Mouse (Mus musculus): ENCODE results near the gene Jade2. TPM values are rescaled to one million over a fixed set of nuclear protein-coding genes. Genes with fewer than 3 reads are reported as not detected.
A peak's percentile ranks its signal among the peaks of the same experiment; 100 is the strongest.

Gene Jade2
- total and polyA plus RNA-seq, 2 experiments from 2014 or later: 0.56 to 3.3 TPM

GRCm38 (mm10) chr11:51823271-51823670, 34.2 kb downstream of the Jade2 start:
- DNase-seq: no peak
- TF ChIP-seq CTCF (IDR thresholded peaks at IDR 0.05; ENCODE audit: low read depth): no peak
- no peak overlapping the region for H3K4me2 ChIP-seq (ENCODE audit: low read depth)
- H3K27ac ChIP-seq (ENCODE audit: low read depth, low read length): no peak overlapping the region
- no peaks in the 10 kb centered on the region for H3K4me1 ChIP-seq (ENCODE audit: insufficient read depth)
- no peaks in the 10 kb centered on the region for H3K9me3 ChIP-seq (ENCODE audit: low read length)
- no peaks in the 10 kb centered on the region for H3K27me3 ChIP-seq (ENCODE audit: insufficient read depth, low read length)
- ATAC-seq: peak; percentile 23; the same call in 1 of the 2 replicates
- 0 out of 2 replicates have a peak, but pooled peaks cover 4% of the 10 kb centered on the region for H3K36me3 ChIP-seq (ENCODE audit: insufficient read depth)
- WGBS: 71% methylated on average over 11 of the region's 11 CpGs
- no peak overlapping the region for H3K9ac ChIP-seq
- no peak overlapping the region for H3K4me3 ChIP-seq (ENCODE audit: low read depth, low read length)

- 44% methylated on average over 4 of the region's 4 CpGs for WGBS
- H3K36me3 ChIP-seq (ENCODE audit: insufficient read depth): 0 out of 2 replicates have a peak, but pooled peaks cover 4% of the 10 kb centered on the region
- TF ChIP-seq CTCF (IDR thresholded peaks at IDR 0.05; ENCODE audit: low read depth): no peak
- ATAC-seq (no peak), DNase-seq (no peak)
- H3K4me3 ChIP-seq (ENCODE audit: low read depth, low read length): no peak overlapping the region
- H3K9ac ChIP-seq: no peak overlapping the region
- H3K27me3 ChIP-seq (ENCODE audit: insufficient read depth, low read length): no peaks in the 10 kb centered on the region
- H3K9me3 ChIP-seq (ENCODE audit: low read length): no peaks in the 10 kb centered on the region
- H3K4me2 ChIP-seq (ENCODE audit: low read depth): no peak overlapping the region
- H3K27ac ChIP-seq (ENCODE audit: low read depth, low read length): no peak overlapping the region
- H3K4me1 ChIP-seq (ENCODE audit: insufficient read depth): no peaks in the 10 kb centered on the region
Observed at GRCm38 (mm10) chr11:51822736-51823135, 34.7 kb downstream of the Jade2 start.

GRCm38 (mm10) chr11:51820861-51821260, 36.6 kb downstream of the Jade2 start:
- no peaks in the 10 kb centered on the region for H3K9me3 ChIP-seq (ENCODE audit: low read length)
- H3K27ac ChIP-seq (ENCODE audit: low read depth, low read length): no peak overlapping the region
- 39% methylated on average over 11 of the region's 11 CpGs for WGBS
- H3K4me1 ChIP-seq (ENCODE audit: insufficient read depth): no peaks in the 10 kb centered on the region
- 0 out of 2 replicates have a peak, but pooled peaks cover 4% of the 10 kb centered on the region for H3K36me3 ChIP-seq (ENCODE audit: insufficient read depth)
- ATAC-seq (no peak), DNase-seq (peak; percentile 75)
- H3K9ac ChIP-seq: no peak overlapping the region
- no peak overlapping the region for H3K4me2 ChIP-seq (ENCODE audit: low read depth)
- no peak overlapping the region for H3K4me3 ChIP-seq (ENCODE audit: low read depth, low read length)
- peak; percentile 83 for TF ChIP-seq CTCF (IDR thresholded peaks at IDR 0.05; ENCODE audit: low read depth)
- H3K27me3 ChIP-seq (ENCODE audit: insufficient read depth, low read length): no peaks in the 10 kb centered on the region

- WGBS: 72% methylated on average over 3 of the region's 3 CpGs
- H3K4me1 ChIP-seq (ENCODE audit: insufficient read depth): no peaks in the 10 kb centered on the region
- DNase-seq: peak; percentile 32
Observed at GRCm38 (mm10) chr11:51819964-51820363, 37.5 kb downstream of the Jade2 start.

GRCm38 (mm10) chr11:51818837-51819236, 38.6 kb downstream of the Jade2 start:
- no peak for ATAC-seq
- no peaks in the 10 kb centered on the region for H3K4me1 ChIP-seq (ENCODE audit: insufficient read depth)
- TF ChIP-seq CTCF (IDR thresholded peaks at IDR 0.05; ENCODE audit: low read depth): no peak
- H3K36me3 ChIP-seq (ENCODE audit: insufficient read depth): no peaks in the 10 kb centered on the region
- no peak for DNase-seq
- no peaks in the 10 kb centered on the region for H3K27me3 ChIP-seq (ENCODE audit: insufficient read depth, low read length)
- H3K9ac ChIP-seq: no peak overlapping the region
- no peaks in the 10 kb centered on the region for H3K9me3 ChIP-seq (ENCODE audit: low read length)
- H3K4me2 ChIP-seq (ENCODE audit: low read depth): no peak overlapping the region
- 85% methylated on average over 4 of the region's 4 CpGs for WGBS
- no peak overlapping the region for H3K4me3 ChIP-seq (ENCODE audit: low read depth, low read length)
- H3K27ac ChIP-seq (ENCODE audit: low read depth, low read length): no peak overlapping the region

More at GRCm38 (mm10) chr11:51819964-51820363, 37.5 kb downstream of the Jade2 start:
- peak; percentile 45 for TF ChIP-seq CTCF (IDR thresholded peaks at IDR 0.05; ENCODE audit: low read depth)
- H3K4me2 ChIP-seq (ENCODE audit: low read depth): no peak overlapping the region
- ATAC-seq: no peak
- no peaks in the 10 kb centered on the region for H3K9me3 ChIP-seq (ENCODE audit: low read length)
- no peak overlapping the region for H3K27ac ChIP-seq (ENCODE audit: low read depth, low read length)
- H3K4me3 ChIP-seq (ENCODE audit: low read depth, low read length): no peak overlapping the region
- no peaks in the 10 kb centered on the region for H3K27me3 ChIP-seq (ENCODE audit: insufficient read depth, low read length)
- no peak overlapping the region for H3K9ac ChIP-seq
- 0 out of 2 replicates have a peak, but pooled peaks cover 2% of the 10 kb centered on the region for H3K36me3 ChIP-seq (ENCODE audit: insufficient read depth)

GRCm38 (mm10) chr11:51817756-51818155, 39.7 kb downstream of the Jade2 start:
- H3K4me2 ChIP-seq (ENCODE audit: low read depth): no peak overlapping the region
- H3K9me3 ChIP-seq (ENCODE audit: low read length): no peaks in the 10 kb centered on the region
- no peak overlapping the region for H3K9ac ChIP-seq
- TF ChIP-seq CTCF (IDR thresholded peaks at IDR 0.05; ENCODE audit: low read depth): peak; percentile 94
- WGBS: 36% methylated on average over 6 of the region's 6 CpGs
- DNase-seq (peak; percentile 83), ATAC-seq (peak; percentile 71)
- H3K27me3 ChIP-seq (ENCODE audit: insufficient read depth, low read length): no peaks in the 10 kb centered on the region
- no peak overlapping the region for H3K27ac ChIP-seq (ENCODE audit: low read depth, low read length)
- no peak overlapping the region for H3K4me3 ChIP-seq (ENCODE audit: low read depth, low read length)
- no peaks in the 10 kb centered on the region for H3K36me3 ChIP-seq (ENCODE audit: insufficient read depth)
- H3K4me1 ChIP-seq (ENCODE audit: insufficient read depth): no peaks in the 10 kb centered on the region

- WGBS: 92% methylated on average over 8 of the region's 8 CpGs
- Histone ChIP-seq H3K27me3 (ENCODE audit: insufficient read depth, low read length) (no peaks in the 10 kb centered on the region), H3K4me3 (ENCODE audit: low read depth, low read length) (no peak overlapping the region), H3K4me1 (ENCODE audit: insufficient read depth) (no peaks in the 10 kb centered on the region), H3K36me3 (ENCODE audit: insufficient read depth) (no peaks in the 10 kb centered on the region), H3K4me2 (ENCODE audit: low read depth) (no peak overlapping the region), H3K9ac (no peak overlapping the region), H3K9me3 (ENCODE audit: low read length) (no peaks in the 10 kb centered on the region), H3K27ac (ENCODE audit: low read depth, low read length) (no peak overlapping the region)
- DNase-seq (no peak), ATAC-seq (no peak)
- no peak for TF ChIP-seq CTCF (IDR thresholded peaks at IDR 0.05; ENCODE audit: low read depth)
Observed at GRCm38 (mm10) chr11:51812022-51812546, 45.4 kb downstream of the Jade2 start.

Measured in forebrain, postnatal 0 days (tissue).